Mouse (Mus musculus): Measurements from ENCODE around the gene Rpp30. TPM values are rescaled to one million over a fixed set of nuclear protein-coding genes. Genes with fewer than 3 reads are reported as not detected.
A peak's percentile ranks its signal among the peaks of the same experiment; 100 is the strongest.

Rpp30 gene
- polyA plus RNA-seq (2014; fragmentation: Nextera tagmentation; extraction: Ambion mirVana), result 44.2 and 45.7 TPM in 2 replicates

GRCm38 (mm10) chr19:36083262-36084225 is at the start of gene Rpp30:
Gene Rpp30, plus strand, starts transcription at chr19:36083716.
- peaks cover 2 to 11% of the 10 kb centered on the region in 2 experiments; a peak in 3 of 4 replicates for H3K4me1 ChIP-seq (ENCODE audit: control insufficient read depth in 2 of 2, insufficient read depth in 2 of 2, low read length in 2 of 2)
- WGBS, result 2% methylated on average over 34 of the region's 34 CpGs
- peak within 1 kb of the TSS; percentile 74 to 84 for H3K4me3 ChIP-seq (ENCODE audit: control insufficient read depth in 1 of 2, insufficient read depth in 1 of 2, low read depth in 1 of 2, low read length in 2 of 2)
- ATAC-seq (ENCODE audit: insufficient number of reproducible peaks, insufficient read depth, low FRiP score, low read depth), result peak; percentile 83
- no peaks in the 10 kb centered on the region for H3K9me3 ChIP-seq (ENCODE audit: control insufficient read depth, low read length)
- peak within 1 kb of the TSS; percentile 84 for H3K4me2 ChIP-seq (ENCODE audit: low read length)
- peak within 1 kb of the TSS; percentile 84 for H3K9ac ChIP-seq (ENCODE audit: low read length)
- H3K27me3 ChIP-seq (ENCODE audit: control insufficient read depth, insufficient read depth, low read length), result 0 out of 2 replicates have a peak, but pooled peaks cover 11% of the 10 kb centered on the region
- H3K36me3 ChIP-seq (ENCODE audit: control insufficient read depth, insufficient read depth, low read length), result peaks cover 12% of the 10 kb centered on the region
- peak within 1 kb of the TSS; percentile 25 to 53; a peak in 3 of 4 replicates for H3K27ac ChIP-seq (replicated peaks in 1 of 2; ENCODE audit: control insufficient read depth in 1 of 2, insufficient read depth in 1 of 2, low read depth in 2 of 2, low read length in 2 of 2)

GRCm38 (mm10) chr19:36046046-36046445 is 37.5 kb upstream of the Rpp30 start:
- no peak overlapping the region for H3K9ac ChIP-seq (ENCODE audit: low read length)
- H3K4me1 ChIP-seq (ENCODE audit: control insufficient read depth in 2 of 2, insufficient read depth in 2 of 2, low read length in 2 of 2), result no peaks in the 10 kb centered on the region
- H3K4me3 ChIP-seq (ENCODE audit: control insufficient read depth in 1 of 2, insufficient read depth in 1 of 2, low read depth in 1 of 2, low read length in 2 of 2), result no peak overlapping the region
- H3K9me3 ChIP-seq (ENCODE audit: control insufficient read depth, low read length), result no peaks in the 10 kb centered on the region
- ATAC-seq (ENCODE audit: insufficient number of reproducible peaks, insufficient read depth, low FRiP score, low read depth), result no peak
- 72% methylated on average over 7 of the region's 7 CpGs for WGBS
- no peak overlapping the region for H3K4me2 ChIP-seq (ENCODE audit: low read length)
- no peak overlapping the region for H3K27ac ChIP-seq (replicated peaks in 1 of 2; ENCODE audit: control insufficient read depth in 1 of 2, insufficient read depth in 1 of 2, low read depth in 2 of 2, low read length in 2 of 2)
- H3K36me3 ChIP-seq (ENCODE audit: control insufficient read depth, insufficient read depth, low read length), result no peaks in the 10 kb centered on the region
- no peaks in the 10 kb centered on the region for H3K27me3 ChIP-seq (ENCODE audit: control insufficient read depth, insufficient read depth, low read length)

- Histone ChIP-seq H3K4me2 (ENCODE audit: low read length) (peak overlapping the region; percentile 93), H3K4me1 (ENCODE audit: control insufficient read depth in 2 of 2, insufficient read depth in 2 of 2, low read length in 2 of 2) (peaks cover 5 to 7% of the 10 kb centered on the region in 2 experiments; a peak in 2 of 4 replicates), H3K9me3 (ENCODE audit: control insufficient read depth, low read length) (no peaks in the 10 kb centered on the region), H3K27me3 (ENCODE audit: control insufficient read depth, insufficient read depth, low read length) (peaks cover 53% of the 10 kb centered on the region), H3K36me3 (ENCODE audit: control insufficient read depth, insufficient read depth, low read length) (no peaks in the 10 kb centered on the region), H3K9ac (ENCODE audit: low read length) (peak overlapping the region; percentile 52; the same call in 1 of the 2 replicates), H3K27ac (replicated peaks in 1 of 2; ENCODE audit: control insufficient read depth in 1 of 2, insufficient read depth in 1 of 2, low read depth in 2 of 2, low read length in 2 of 2) (no peak overlapping the region), H3K4me3 (ENCODE audit: control insufficient read depth in 1 of 2, insufficient read depth in 1 of 2, low read depth in 1 of 2, low read length in 2 of 2) (peak overlapping the region; percentile 57 to 70)
- WGBS, result 7% methylated on average over 49 of the region's 49 CpGs
- ATAC-seq (ENCODE audit: insufficient number of reproducible peaks, insufficient read depth, low FRiP score, low read depth), result no peak
Measured at GRCm38 (mm10) chr19:36056502-36057221, 26.9 kb upstream of the Rpp30 start.

- peaks cover 53% of the 10 kb centered on the region for H3K27me3 ChIP-seq (ENCODE audit: control insufficient read depth, insufficient read depth, low read length)
- H3K27ac ChIP-seq (replicated peaks in 1 of 2; ENCODE audit: control insufficient read depth in 1 of 2, insufficient read depth in 1 of 2, low read depth in 2 of 2, low read length in 2 of 2), result no peak within 1 kb of the TSS
- no peaks in the 10 kb centered on the region for H3K36me3 ChIP-seq (ENCODE audit: control insufficient read depth, insufficient read depth, low read length)
- H3K4me2 ChIP-seq (ENCODE audit: low read length), result peak within 1 kb of the TSS; percentile 93
- WGBS, result under 1% methylated on average over 79 of the region's 86 CpGs
- peaks cover 5 to 7% of the 10 kb centered on the region in 2 experiments; a peak in 2 of 4 replicates for H3K4me1 ChIP-seq (ENCODE audit: control insufficient read depth in 2 of 2, insufficient read depth in 2 of 2, low read length in 2 of 2)
- 0 out of 2 replicates have a peak, but pooled peaks have one; percentile 54 for ATAC-seq (ENCODE audit: insufficient number of reproducible peaks, insufficient read depth, low FRiP score, low read depth)
- H3K9ac ChIP-seq (ENCODE audit: low read length), result peak within 1 kb of the TSS; percentile 52
- peak within 1 kb of the TSS; percentile 57 to 70 for H3K4me3 ChIP-seq (ENCODE audit: control insufficient read depth in 1 of 2, insufficient read depth in 1 of 2, low read depth in 1 of 2, low read length in 2 of 2)
- H3K9me3 ChIP-seq (ENCODE audit: control insufficient read depth, low read length), result no peaks in the 10 kb centered on the region
Measured at GRCm38 (mm10) chr19:36057231-36057811, 26.2 kb upstream of the Rpp30 start, which contains the start of gene Htr7. Gene Htr7, minus strand, starts transcription at chr19:36057507.

GRCm38 (mm10) chr19:36062801-36063529 is 20.6 kb upstream of the Rpp30 start:
- no peak for ATAC-seq (ENCODE audit: insufficient number of reproducible peaks, insufficient read depth, low FRiP score, low read depth)
- Histone ChIP-seq H3K27me3 (ENCODE audit: control insufficient read depth, insufficient read depth, low read length) (peaks cover 10% of the 10 kb centered on the region), H3K27ac (replicated peaks in 1 of 2; ENCODE audit: control insufficient read depth in 1 of 2, insufficient read depth in 1 of 2, low read depth in 2 of 2, low read length in 2 of 2) (no peak overlapping the region), H3K36me3 (ENCODE audit: control insufficient read depth, insufficient read depth, low read length) (no peaks in the 10 kb centered on the region), H3K4me3 (ENCODE audit: control insufficient read depth in 1 of 2, insufficient read depth in 1 of 2, low read depth in 1 of 2, low read length in 2 of 2) (no peak overlapping the region), H3K4me1 (ENCODE audit: control insufficient read depth in 2 of 2, insufficient read depth in 2 of 2, low read length in 2 of 2) (no peaks in the 10 kb centered on the region), H3K9me3 (ENCODE audit: control insufficient read depth, low read length) (no peaks in the 10 kb centered on the region), H3K9ac (ENCODE audit: low read length) (no peak overlapping the region), H3K4me2 (ENCODE audit: low read length) (no peak overlapping the region)
- 72% methylated on average over 2 of the region's 2 CpGs for WGBS

- WGBS, result 48% methylated on average over 7 of the region's 7 CpGs
- 0 out of 2 replicates have a peak, but pooled peaks cover 11% of the 10 kb centered on the region for H3K27me3 ChIP-seq (ENCODE audit: control insufficient read depth, insufficient read depth, low read length)
Measured at GRCm38 (mm10) chr19:36082606-36083261, 782 bp upstream of the Rpp30 start.

More at GRCm38 (mm10) chr19:36082606-36083261, 782 bp upstream of the Rpp30 start:
- Histone ChIP-seq H3K4me1 (ENCODE audit: control insufficient read depth in 2 of 2, insufficient read depth in 2 of 2, low read length in 2 of 2) (peaks cover 2 to 11% of the 10 kb centered on the region in 2 experiments; a peak in 3 of 4 replicates), H3K9me3 (ENCODE audit: control insufficient read depth, low read length) (no peaks in the 10 kb centered on the region), H3K4me3 (ENCODE audit: control insufficient read depth in 1 of 2, insufficient read depth in 1 of 2, low read depth in 1 of 2, low read length in 2 of 2) (peak overlapping the region; percentile 29 to 74), H3K27ac (replicated peaks in 1 of 2; ENCODE audit: control insufficient read depth in 1 of 2, insufficient read depth in 1 of 2, low read depth in 2 of 2, low read length in 2 of 2) (peak overlapping the region; percentile 25 to 53; a peak in 2 of 4 replicates), H3K36me3 (ENCODE audit: control insufficient read depth, insufficient read depth, low read length) (peaks cover 3% of the 10 kb centered on the region), H3K4me2 (ENCODE audit: low read length) (peak overlapping the region; percentile 84), H3K9ac (ENCODE audit: low read length) (peak overlapping the region; percentile 84; the same call in 1 of the 2 replicates)
- ATAC-seq (ENCODE audit: insufficient number of reproducible peaks, insufficient read depth, low FRiP score, low read depth), result peak; percentile 44; the same call in 1 of the 2 replicates
